Mouse (Mus musculus): ENCODE measurements around the gene Tns3. TPM values are rescaled to one million over a fixed set of nuclear protein-coding genes. Genes with fewer than 3 reads are reported as not detected.

The Tns3 gene
- polyA plus RNA-seq, 1 experiment, result 33.9 TPM

- no peak overlapping the region for H3K27ac ChIP-seq (ENCODE audit: control insufficient read depth, insufficient read depth, low read length)
- TF ChIP-seq CTCF (IDR thresholded peaks at IDR 0.05; ENCODE audit: borderline replicate concordance, control insufficient read depth, extremely low read depth, insufficient read depth, low read length, poor library complexity) (no peak), POLR2A (IDR thresholded peaks at IDR 0.05; ENCODE audit: control insufficient read depth, extremely low read depth, insufficient read depth, low read length, poor library complexity) (no peak)
- 48% methylated on average over 6 of the region's 6 CpGs for WGBS
- H3K27me3 ChIP-seq (ENCODE audit: control insufficient read depth, insufficient read depth, low read length), result no peaks in the 10 kb centered on the region
- peaks cover 52% of the 10 kb centered on the region for H3K4me1 ChIP-seq (replicated peaks; ENCODE audit: control insufficient read depth, insufficient read depth, low read length)
- no peak for DNase-seq
- no peak overlapping the region for H3K4me3 ChIP-seq (ENCODE audit: control insufficient read depth, insufficient read depth, low read length)
- H3K36me3 ChIP-seq (ENCODE audit: control insufficient read depth, insufficient read depth, low read length), result no peaks in the 10 kb centered on the region
Measured at GRCm38 (mm10) chr11:8692162-8692535, 27.8 kb upstream of the Tns3 start.

GRCm38 (mm10) chr11:8691605-8692004 is 27.3 kb upstream of the Tns3 start:
- no peak overlapping the region for H3K27ac ChIP-seq (ENCODE audit: control insufficient read depth, insufficient read depth, low read length)
- TF ChIP-seq POLR2A (IDR thresholded peaks at IDR 0.05; ENCODE audit: control insufficient read depth, extremely low read depth, insufficient read depth, low read length, poor library complexity) (no peak), CTCF (IDR thresholded peaks at IDR 0.05; ENCODE audit: borderline replicate concordance, control insufficient read depth, extremely low read depth, insufficient read depth, low read length, poor library complexity) (no peak)
- 87% methylated on average over 4 of the region's 4 CpGs for WGBS

GRCm38 (mm10) chr11:8690633-8691032 is 26.3 kb upstream of the Tns3 start:
- no peak for DNase-seq
- Histone ChIP-seq H3K27ac (ENCODE audit: control insufficient read depth, insufficient read depth, low read length) (peak overlapping the region; percentile 16; the same call in 1 of the 2 replicates), H3K4me3 (ENCODE audit: control insufficient read depth, insufficient read depth, low read length) (no peak overlapping the region), H3K27me3 (ENCODE audit: control insufficient read depth, insufficient read depth, low read length) (no peaks in the 10 kb centered on the region), H3K36me3 (ENCODE audit: control insufficient read depth, insufficient read depth, low read length) (no peaks in the 10 kb centered on the region), H3K4me1 (replicated peaks; ENCODE audit: control insufficient read depth, insufficient read depth, low read length) (peaks cover 60% of the 10 kb centered on the region)
- 84% methylated on average over 4 of the region's 4 CpGs for WGBS
- TF ChIP-seq POLR2A (IDR thresholded peaks at IDR 0.05; ENCODE audit: control insufficient read depth, extremely low read depth, insufficient read depth, low read length, poor library complexity) (no peak), CTCF (IDR thresholded peaks at IDR 0.05; ENCODE audit: borderline replicate concordance, control insufficient read depth, extremely low read depth, insufficient read depth, low read length, poor library complexity) (no peak)

More at GRCm38 (mm10) chr11:8691605-8692004, 27.3 kb upstream of the Tns3 start:
- H3K4me1 ChIP-seq (replicated peaks; ENCODE audit: control insufficient read depth, insufficient read depth, low read length), result peaks cover 57% of the 10 kb centered on the region
- no peaks in the 10 kb centered on the region for H3K27me3 ChIP-seq (ENCODE audit: control insufficient read depth, insufficient read depth, low read length)
- no peak overlapping the region for H3K4me3 ChIP-seq (ENCODE audit: control insufficient read depth, insufficient read depth, low read length)
- DNase-seq, result no peak
- no peaks in the 10 kb centered on the region for H3K36me3 ChIP-seq (ENCODE audit: control insufficient read depth, insufficient read depth, low read length)

- 8% methylated on average over 7 of the region's 7 CpGs for whole genome bisulfite sequencing
Measured at GRCm38 (mm10) chr11:8689515-8689914, 25.2 kb upstream of the Tns3 start.

GRCm38 (mm10) chr11:8688907-8689306 is 24.6 kb upstream of the Tns3 start:
- WGBS, result 40% methylated on average over 8 of the region's 8 CpGs
- TF ChIP-seq POLR2A (IDR thresholded peaks at IDR 0.05; ENCODE audit: control insufficient read depth, extremely low read depth, insufficient read depth, low read length, poor library complexity) (no peak), CTCF (IDR thresholded peaks at IDR 0.05; ENCODE audit: borderline replicate concordance, control insufficient read depth, extremely low read depth, insufficient read depth, low read length, poor library complexity) (no peak)
- Histone ChIP-seq H3K4me1 (replicated peaks; ENCODE audit: control insufficient read depth, insufficient read depth, low read length) (peaks cover 74% of the 10 kb centered on the region), H3K27ac (ENCODE audit: control insufficient read depth, insufficient read depth, low read length) (peak overlapping the region; percentile 88; the same call in 1 of the 2 replicates), H3K36me3 (ENCODE audit: control insufficient read depth, insufficient read depth, low read length) (no peaks in the 10 kb centered on the region), H3K4me3 (ENCODE audit: control insufficient read depth, insufficient read depth, low read length) (no peak overlapping the region), H3K27me3 (ENCODE audit: control insufficient read depth, insufficient read depth, low read length) (no peaks in the 10 kb centered on the region)
- DNase-seq, result no peak

More at GRCm38 (mm10) chr11:8689515-8689914, 25.2 kb upstream of the Tns3 start:
- Histone ChIP-seq H3K4me1 (replicated peaks; ENCODE audit: control insufficient read depth, insufficient read depth, low read length) (peaks cover 68% of the 10 kb centered on the region), H3K27ac (ENCODE audit: control insufficient read depth, insufficient read depth, low read length) (peak overlapping the region; percentile 88), H3K4me3 (ENCODE audit: control insufficient read depth, insufficient read depth, low read length) (peak overlapping the region; percentile 19), H3K27me3 (ENCODE audit: control insufficient read depth, insufficient read depth, low read length) (no peaks in the 10 kb centered on the region), H3K36me3 (ENCODE audit: control insufficient read depth, insufficient read depth, low read length) (no peaks in the 10 kb centered on the region)
- no peak for TF ChIP-seq POLR2A (IDR thresholded peaks at IDR 0.05; ENCODE audit: control insufficient read depth, extremely low read depth, insufficient read depth, low read length, poor library complexity)
- peak; percentile 47 for DNase-seq

- peaks cover 62% of the 10 kb centered on the region for H3K4me1 ChIP-seq (replicated peaks; ENCODE audit: control insufficient read depth, insufficient read depth, low read length)
- no peak for TF ChIP-seq CTCF (IDR thresholded peaks at IDR 0.05; ENCODE audit: borderline replicate concordance, control insufficient read depth, extremely low read depth, insufficient read depth, low read length, poor library complexity)
- no peak for DNase-seq
- H3K4me3 ChIP-seq (ENCODE audit: control insufficient read depth, insufficient read depth, low read length), result no peak overlapping the region
- no peaks in the 10 kb centered on the region for H3K36me3 ChIP-seq (ENCODE audit: control insufficient read depth, insufficient read depth, low read length)
- H3K27ac ChIP-seq (ENCODE audit: control insufficient read depth, insufficient read depth, low read length), result no peak overlapping the region
- 76% methylated on average over 3 of the region's 3 CpGs for WGBS
- H3K27me3 ChIP-seq (ENCODE audit: control insufficient read depth, insufficient read depth, low read length), result no peaks in the 10 kb centered on the region
Measured at GRCm38 (mm10) chr11:8686501-8686900, 22.2 kb upstream of the Tns3 start.

GRCm38 (mm10) chr11:8686061-8686460 is 21.7 kb upstream of the Tns3 start:
- Histone ChIP-seq H3K4me3 (ENCODE audit: control insufficient read depth, insufficient read depth, low read length) (no peak overlapping the region), H3K4me1 (replicated peaks; ENCODE audit: control insufficient read depth, insufficient read depth, low read length) (peaks cover 59% of the 10 kb centered on the region), H3K36me3 (ENCODE audit: control insufficient read depth, insufficient read depth, low read length) (no peaks in the 10 kb centered on the region), H3K27ac (ENCODE audit: control insufficient read depth, insufficient read depth, low read length) (no peak overlapping the region), H3K27me3 (ENCODE audit: control insufficient read depth, insufficient read depth, low read length) (no peaks in the 10 kb centered on the region)
- no peak for DNase-seq
- TF ChIP-seq POLR2A (IDR thresholded peaks at IDR 0.05; ENCODE audit: control insufficient read depth, extremely low read depth, insufficient read depth, low read length, poor library complexity), result no peak
- no peak for TF ChIP-seq CTCF (IDR thresholded peaks at IDR 0.05; ENCODE audit: borderline replicate concordance, control insufficient read depth, extremely low read depth, insufficient read depth, low read length, poor library complexity)
- 21% methylated on average over 1 of the region's 1 CpGs for WGBS

Measured in thymus, adult 2 months (tissue).